Mouse (Mus musculus): ENCODE results near the gene Nsmce4a. TPM values are rescaled to one million over a fixed set of nuclear protein-coding genes. Genes with fewer than 3 reads are reported as not detected.
"Not testable (repeated sequence)": the region's sequence is repeated elsewhere in the genome, so short reads cannot be mapped to it uniquely, and the experiment has no call there.

Nsmce4a gene
- polyA plus RNA-seq, 1 experiment from 2014 or later, result 145 TPM

- Histone ChIP-seq H3K9me3 (replicated peaks) (no peaks in the 10 kb centered on the region), H3K27me3 (no peaks in the 10 kb centered on the region), H3K4me3 (peak overlapping the region; percentile 89; the same call in 1 of the 2 replicates), H3K36me3 (peaks cover 17% of the 10 kb centered on the region), H3K4me1 (peaks cover 16% of the 10 kb centered on the region), H3K4me2 (replicated peaks) (peak overlapping the region; percentile 75), H3K27ac (no peak overlapping the region), H3K9ac (no peak overlapping the region)
- ATAC-seq (ENCODE audit: low FRiP score), result peak; percentile 59
- 87% methylated on average over 12 of the region's 12 CpGs for WGBS
These were observed 25.2 kb downstream of the Nsmce4a start for GRCm38 (mm10) chr7:130547635-130548175.

- under 1% methylated on average over 81 of the region's 84 CpGs for WGBS
- H3K9ac ChIP-seq, result peak overlapping the region; percentile 92
- H3K27me3 ChIP-seq, result no peaks in the 10 kb centered on the region
- peak overlapping the region; percentile 75 for H3K4me2 ChIP-seq (replicated peaks)
- H3K9me3 ChIP-seq (replicated peaks), result no peaks in the 10 kb centered on the region
- H3K4me1 ChIP-seq, result peaks cover 16% of the 10 kb centered on the region
- peak overlapping the region; percentile 89 for H3K4me3 ChIP-seq
- peak; percentile 93 for ATAC-seq (ENCODE audit: low FRiP score)
- peaks cover 24% of the 10 kb centered on the region for H3K36me3 ChIP-seq
- H3K27ac ChIP-seq, result peak overlapping the region; percentile 98
These were observed 26.0 kb downstream of the Nsmce4a start for GRCm38 (mm10) chr7:130546791-130547484.

- peak overlapping the region; percentile 89 for H3K4me3 ChIP-seq
- no peak for ATAC-seq (ENCODE audit: low FRiP score)
- peaks cover 16% of the 10 kb centered on the region for H3K4me1 ChIP-seq
- H3K9me3 ChIP-seq (replicated peaks), result no peaks in the 10 kb centered on the region
- 11% methylated on average over 7 of the region's 7 CpGs for WGBS
- H3K27me3 ChIP-seq, result no peaks in the 10 kb centered on the region
- peak overlapping the region; percentile 75 for H3K4me2 ChIP-seq (replicated peaks)
- peaks cover 29% of the 10 kb centered on the region for H3K36me3 ChIP-seq
- H3K27ac ChIP-seq, result peak overlapping the region; percentile 98
- H3K9ac ChIP-seq, result peak overlapping the region; percentile 92
These were observed 26.5 kb downstream of the Nsmce4a start for GRCm38 (mm10) chr7:130546421-130546790.

GRCm38 (mm10) chr7:130545893-130546292 is 27.0 kb downstream of the Nsmce4a start:
- H3K4me2 ChIP-seq (replicated peaks), result peak overlapping the region; percentile 75
- H3K27me3 ChIP-seq, result no peaks in the 10 kb centered on the region
- H3K9me3 ChIP-seq (replicated peaks), result no peaks in the 10 kb centered on the region
- peak overlapping the region; percentile 89 for H3K4me3 ChIP-seq
- H3K9ac ChIP-seq, result peak overlapping the region; percentile 92
- H3K4me1 ChIP-seq, result peaks cover 16% of the 10 kb centered on the region
- H3K27ac ChIP-seq, result peak overlapping the region; percentile 98; the same call in 1 of the 2 replicates
- ATAC-seq (ENCODE audit: low FRiP score), result no peak
- WGBS, result 59% methylated on average over 3 of the region's 3 CpGs
- H3K36me3 ChIP-seq, result peaks cover 30% of the 10 kb centered on the region

GRCm38 (mm10) chr7:130545401-130545800 is 27.5 kb downstream of the Nsmce4a start:
- H3K4me2 ChIP-seq (replicated peaks), result peak overlapping the region; percentile 75

GRCm38 (mm10) chr7:130543181-130543580 is 29.7 kb downstream of the Nsmce4a start:
- ATAC-seq (ENCODE audit: low FRiP score), result no peak
- WGBS, result 100% methylated on average over 4 of the region's 4 CpGs

More at GRCm38 (mm10) chr7:130545401-130545800, 27.5 kb downstream of the Nsmce4a start:
- Histone ChIP-seq H3K4me3 (no peak overlapping the region), H3K27ac (no peak overlapping the region), H3K27me3 (no peaks in the 10 kb centered on the region), H3K4me1 (peaks cover 16% of the 10 kb centered on the region), H3K9me3 (replicated peaks) (no peaks in the 10 kb centered on the region), H3K9ac (peak overlapping the region; percentile 92), H3K36me3 (peaks cover 31% of the 10 kb centered on the region)
- ATAC-seq (ENCODE audit: low FRiP score), result no peak
- WGBS, result 95% methylated on average over 5 of the region's 5 CpGs

GRCm38 (mm10) chr7:130540176-130540575 is 32.7 kb downstream of the Nsmce4a start:
- no peaks in the 10 kb centered on the region for H3K9me3 ChIP-seq (replicated peaks)
- ATAC-seq (ENCODE audit: low FRiP score), result no peak
- H3K9ac ChIP-seq, result no peak overlapping the region
- 93% methylated on average over 7 of the region's 7 CpGs for WGBS
- no peaks in the 10 kb centered on the region for H3K27me3 ChIP-seq
- H3K4me1 ChIP-seq, result no peaks in the 10 kb centered on the region
- H3K4me2 ChIP-seq (replicated peaks), result no peak overlapping the region
- peaks cover 78% of the 10 kb centered on the region for H3K36me3 ChIP-seq
- H3K27ac ChIP-seq, result no peak overlapping the region
- H3K4me3 ChIP-seq, result no peak overlapping the region

More at GRCm38 (mm10) chr7:130543181-130543580, 29.7 kb downstream of the Nsmce4a start:
- Histone ChIP-seq H3K27me3 (no peaks in the 10 kb centered on the region), H3K4me1 (peaks cover 16% of the 10 kb centered on the region), H3K4me3 (no peak overlapping the region), H3K36me3 (peaks cover 52% of the 10 kb centered on the region), H3K27ac (no peak overlapping the region), H3K4me2 (replicated peaks) (no peak overlapping the region), H3K9me3 (replicated peaks) (no peaks in the 10 kb centered on the region), H3K9ac (no peak overlapping the region)

GRCm38 (mm10) chr7:130537068-130537467 is 35.9 kb downstream of the Nsmce4a start:
- Histone ChIP-seq H3K4me1 (no peaks in the 10 kb centered on the region), H3K9me3 (replicated peaks) (no peaks in the 10 kb centered on the region), H3K36me3 (peaks cover 64% of the 10 kb centered on the region), H3K4me2 (replicated peaks) (no peak overlapping the region), H3K27ac (no peak overlapping the region), H3K4me3 (no peak overlapping the region), H3K9ac (no peak overlapping the region), H3K27me3 (no peaks in the 10 kb centered on the region)
- no peak for ATAC-seq (ENCODE audit: low FRiP score)
- 89% methylated on average over 4 of the region's 4 CpGs for WGBS

GRCm38 (mm10) chr7:130535174-130535573 is 37.7 kb downstream of the Nsmce4a start:
- H3K4me1 ChIP-seq, result no peaks in the 10 kb centered on the region
- no peaks in the 10 kb centered on the region for H3K27me3 ChIP-seq
- no peak overlapping the region for H3K4me3 ChIP-seq
- H3K27ac ChIP-seq, result no peak overlapping the region
- H3K4me2 ChIP-seq (replicated peaks), result no peak overlapping the region
- ATAC-seq (ENCODE audit: low FRiP score), result no peak
- no peak overlapping the region for H3K9ac ChIP-seq
- H3K36me3 ChIP-seq, result peaks cover 64% of the 10 kb centered on the region
- 93% methylated on average over 4 of the region's 4 CpGs for WGBS
- H3K9me3 ChIP-seq (replicated peaks), result no peaks in the 10 kb centered on the region

GRCm38 (mm10) chr7:130533316-130534260 is 39.3 kb downstream of the Nsmce4a start:
- Histone ChIP-seq H3K4me1 (no peaks in the 10 kb centered on the region), H3K27ac (no peak overlapping the region), H3K9me3 (replicated peaks) (no peaks in the 10 kb centered on the region), H3K9ac (no peak overlapping the region), H3K36me3 (peaks cover 52% of the 10 kb centered on the region), H3K4me2 (replicated peaks) (no peak overlapping the region), H3K4me3 (no peak overlapping the region), H3K27me3 (no peaks in the 10 kb centered on the region)
- ATAC-seq (ENCODE audit: low FRiP score), result peak; percentile 60; the same call in 1 of the 2 replicates
- WGBS, result 50% methylated on average over 25 of the region's 25 CpGs

- not testable (repeated sequence) for H3K9me3 ChIP-seq (replicated peaks); H3K27ac ChIP-seq; ATAC-seq (ENCODE audit: low FRiP score); H3K9ac ChIP-seq; H3K27me3 ChIP-seq; H3K4me2 ChIP-seq (replicated peaks); H3K4me3 ChIP-seq; H3K4me1 ChIP-seq
- 94% methylated on average over 15 of the region's 15 CpGs for WGBS
- H3K36me3 ChIP-seq, result peaks cover 30% of the 10 kb centered on the region
These were observed 41.8 kb downstream of the Nsmce4a start for GRCm38 (mm10) chr7:130531138-130531537.

GRCm38 (mm10) chr7:130527306-130527705 is 45.6 kb downstream of the Nsmce4a start:
- ATAC-seq (ENCODE audit: low FRiP score), result no peak
- WGBS, result 91% methylated on average over 9 of the region's 9 CpGs

More at GRCm38 (mm10) chr7:130527306-130527705, 45.6 kb downstream of the Nsmce4a start:
- Histone ChIP-seq H3K9ac (no peak overlapping the region), H3K9me3 (replicated peaks) (no peaks in the 10 kb centered on the region), H3K4me2 (replicated peaks) (no peak overlapping the region), H3K27ac (no peak overlapping the region), H3K36me3 (peaks cover 13% of the 10 kb centered on the region), H3K4me3 (no peak overlapping the region), H3K27me3 (no peaks in the 10 kb centered on the region), H3K4me1 (no peaks in the 10 kb centered on the region)

Data from hindbrain, embryonic 12.5 days (tissue).